Mouse (Mus musculus) limb, embryonic 14.5 days (tissue): ENCODE data around the gene Sult2b1. TPM values are rescaled to one million over a fixed set of nuclear protein-coding genes. Genes with fewer than 3 reads are reported as not detected.

Experiments
- ATAC-seq: fragments of 200-750 bp; cut with Nextera tagmentation; 2 replicates; pipeline ENCODE4 v1.8.0; 2017; ENCODE audit warnings: low read depth, moderate number of reproducible peaks, moderate TSS enrichment; ENCODE audit not compliant: low FRiP score
- DNase-seq: peaks from one replicate; pipeline ENCODE4 v3.0.0-alpha.2; 2015; ENCODE audit warnings: low spot score
- H3K27ac ChIP-seq: fragments of 300-500 bp; sonication (generic); replicated peaks from 2 replicates; pipeline ENCODE4 v1.5.1; 2014; ENCODE audit warnings: low read depth, mild to moderate bottlenecking, low read length, moderate library complexity, mixed read lengths
- H3K27me3 ChIP-seq: fragments of 300-500 bp; sonication (generic); 2 replicates; pipeline ENCODE4 v1.6.1; 2014; ENCODE audit warnings: low read length, mixed read lengths; ENCODE audit not compliant: control insufficient read depth, insufficient read depth
- H3K36me3 ChIP-seq: fragments of 300-500 bp; sonication (generic); 2 replicates; pipeline ENCODE4 v1.6.1; 2014; ENCODE audit warnings: mild to moderate bottlenecking, low read length, moderate library complexity, mixed read lengths; ENCODE audit not compliant: control insufficient read depth, insufficient read depth
- H3K4me1 ChIP-seq: fragments of 300-500 bp; sonication (generic); 2 replicates; pipeline ENCODE4 v1.6.1; 2014; ENCODE audit warnings: antibody characterized with exemption, low read length, mixed read lengths; ENCODE audit not compliant: control insufficient read depth, insufficient read depth
- H3K4me2 ChIP-seq: fragments of 300-500 bp; sonication (generic); replicated peaks from 2 replicates; pipeline ENCODE4 v1.6.1; 2014; ENCODE audit warnings: low read depth, mild to moderate bottlenecking, low read length, moderate library complexity; ENCODE audit not compliant: severe bottlenecking
- H3K4me3 ChIP-seq: fragments of 300-500 bp; sonication (generic); replicated peaks from 2 replicates; pipeline ENCODE4 v1.5.1; 2014; ENCODE audit warnings: low read length
- H3K9ac ChIP-seq: fragments of 300-500 bp; sonication (generic); 2 replicates; pipeline ENCODE4 v1.6.1; 2014; ENCODE audit warnings: mild to moderate bottlenecking, low read depth, low read length, moderate library complexity; ENCODE audit not compliant: severe bottlenecking
- H3K9me3 ChIP-seq: fragments of 300-500 bp; sonication (generic); 2 replicates; pipeline ENCODE4 v1.6.1; 2016; ENCODE audit warnings: low read length; ENCODE audit not compliant: control insufficient read depth
- POLR2A ChIP-seq: fragments of 200-500 bp; IDR thresholded peaks from 2 replicates; pipeline ENCODE4 v1.8.0; 2012; ENCODE audit warnings: inconsistent platforms, mild to moderate bottlenecking, moderate library complexity, borderline replicate concordance; ENCODE audit not compliant: insufficient read depth, insufficient read length; ENCODE audit errors: extremely low read depth
- WGBS: fragments of 180-500 bp; shearing (Covaris S2); extraction: QIAGEN DNeasy Blood & Tissue Kit; methylation state at CpG from one replicate; pipeline ENCODE4 v1.1.7; 2014; 5-methylcytosine and 5-hydroxymethylcytosine counted together
- polyA plus RNA-seq, 2 experiments: library from polyadenylated mRNA; depleted of rRNA in 1 of 2; stranded (reverse) in 1 of 2; unstranded in 1 of 2; fragments of >200 nt; fragmentation: Nextera tagmentation in 1 of 2; extraction: Ambion mirVana in 1 of 2; gene quantifications; 2 replicates each; pipeline versions ENCODE4 v1.2.1 to v1.2.3; 2012 to 2014

The Sult2b1 gene
- polyA plus RNA-seq, 2 experiments, result 8.9 to 31.7 TPM

DNA sequence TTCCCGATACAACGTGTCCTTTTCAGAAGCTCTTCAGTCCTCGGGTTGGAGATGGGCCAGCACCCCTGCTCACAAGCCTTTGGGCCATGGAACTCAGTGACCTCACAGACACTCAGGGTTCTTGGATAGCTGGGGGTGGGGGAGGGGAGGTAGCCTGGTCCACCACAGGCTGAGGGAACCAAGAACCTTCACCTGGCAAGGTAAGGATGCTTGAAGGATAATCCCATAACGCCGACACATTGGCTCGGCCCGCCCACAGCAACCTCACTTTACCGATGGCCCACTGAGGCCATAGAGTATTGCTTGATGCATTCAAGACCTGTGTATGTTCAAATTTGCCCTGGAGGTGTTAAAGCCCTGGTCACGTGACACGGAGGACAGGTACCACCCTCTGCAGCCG lies 58.8 kb downstream of the Sult2b1 start, which contains the start of gene Spaca4:
TSS of gene Spaca4 (minus strand) at position 101 of the 400 bp plus-strand sequence.
- no peak for TF ChIP-seq POLR2A
- Histone ChIP-seq H3K4me3 (no peak within 1 kb of the TSS), H3K4me1 (0 out of 2 replicates have a peak, but pooled peaks cover under 1% of the 10 kb centered on the region), H3K9ac (no peak within 1 kb of the TSS), H3K27me3 (no peaks in the 10 kb centered on the region), H3K9me3 (no peaks in the 10 kb centered on the region), H3K4me2 (no peak within 1 kb of the TSS), H3K36me3 (peaks cover 78% of the 10 kb centered on the region), H3K27ac (no peak within 1 kb of the TSS)
- ATAC-seq (no peak), DNase-seq (no peak)
- 85% methylated on average over 11 of the region's 11 CpGs for WGBS

DNA sequence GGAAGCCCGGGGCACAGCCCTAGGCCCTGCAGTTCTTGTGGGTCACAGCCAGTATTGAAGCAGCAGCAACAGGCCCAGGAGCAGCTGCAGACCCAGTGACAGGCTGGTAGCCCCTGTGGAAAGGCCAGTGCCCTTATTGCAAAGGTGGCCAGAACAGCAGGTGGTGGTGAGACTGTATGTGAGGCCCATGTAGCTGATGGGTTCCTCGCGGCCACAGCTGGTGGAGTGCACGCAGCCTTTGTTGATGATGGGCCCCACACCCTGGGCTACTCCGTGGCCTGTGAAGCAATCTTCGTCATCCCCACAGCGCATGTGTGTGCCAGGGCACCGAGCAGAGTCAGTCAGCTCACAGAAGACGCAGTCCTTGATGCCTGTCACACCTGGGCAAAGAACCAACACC lies 59.3 kb downstream of the Sult2b1 start:
- Histone ChIP-seq H3K27me3 (no peaks in the 10 kb centered on the region), H3K27ac (no peak overlapping the region), H3K9me3 (no peaks in the 10 kb centered on the region), H3K4me1 (no peaks in the 10 kb centered on the region), H3K4me2 (no peak overlapping the region), H3K36me3 (peaks cover 84% of the 10 kb centered on the region), H3K4me3 (no peak overlapping the region), H3K9ac (no peak overlapping the region)
- DNase-seq, result no peak
- WGBS, result 90% methylated on average over 8 of the region's 9 CpGs
- TF ChIP-seq POLR2A, result no peak
- no peak for ATAC-seq

DNA sequence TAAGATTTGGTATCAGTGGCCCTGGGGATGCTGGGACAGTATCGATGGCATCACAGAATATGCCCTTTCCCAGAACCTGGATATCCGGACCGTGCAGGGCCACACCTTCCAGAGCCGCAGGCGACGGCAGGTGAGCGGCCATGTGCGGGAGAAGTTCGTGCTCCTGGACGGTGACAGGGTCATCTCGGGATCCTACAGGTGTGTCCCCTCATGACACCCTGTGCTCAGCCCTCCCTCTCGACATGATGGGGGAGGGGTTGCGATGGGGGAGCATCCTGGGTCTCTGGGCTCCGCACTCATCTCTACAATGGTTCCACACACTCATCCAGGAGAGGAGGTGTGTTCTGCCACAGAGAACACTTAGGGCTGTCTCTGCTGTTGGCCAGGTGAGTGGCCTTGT lies 60.7 kb downstream of the Sult2b1 start:
- DNase-seq (no peak), ATAC-seq (no peak)
- no peaks in the 10 kb centered on the region for H3K9me3 ChIP-seq
- H3K36me3 ChIP-seq, result peaks cover 92% of the 10 kb centered on the region
- no peaks in the 10 kb centered on the region for H3K27me3 ChIP-seq
- H3K4me2 ChIP-seq, result no peak overlapping the region
- H3K4me1 ChIP-seq, result peaks cover 6% of the 10 kb centered on the region
- H3K9ac ChIP-seq, result no peak overlapping the region
- no peak for TF ChIP-seq POLR2A
- H3K4me3 ChIP-seq, result no peak overlapping the region
- no peak overlapping the region for H3K27ac ChIP-seq
- WGBS, result 93% methylated on average over 14 of the region's 14 CpGs

DNA sequence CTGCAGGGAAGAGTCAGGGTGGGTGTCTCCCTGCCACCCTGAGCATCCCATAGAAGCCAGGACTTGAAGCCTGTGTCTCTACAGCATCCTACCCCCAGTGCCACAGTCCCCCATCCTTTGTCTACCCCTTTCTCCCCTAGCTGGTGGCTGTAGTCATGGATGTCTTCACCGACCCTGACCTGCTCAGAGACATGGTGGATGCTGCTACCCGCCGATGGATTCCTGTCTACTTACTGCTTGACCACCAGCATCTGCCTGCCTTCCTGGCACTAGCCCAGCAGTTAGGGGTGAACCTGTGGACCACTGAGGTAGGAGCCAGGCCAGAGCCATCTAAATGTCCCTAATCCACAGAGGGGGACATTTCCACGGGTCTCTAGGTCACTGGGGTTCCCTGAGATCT lies 61.2 kb downstream of the Sult2b1 start:
- WGBS, result 84% methylated on average over 4 of the region's 4 CpGs
- no peak for ATAC-seq

DNA sequence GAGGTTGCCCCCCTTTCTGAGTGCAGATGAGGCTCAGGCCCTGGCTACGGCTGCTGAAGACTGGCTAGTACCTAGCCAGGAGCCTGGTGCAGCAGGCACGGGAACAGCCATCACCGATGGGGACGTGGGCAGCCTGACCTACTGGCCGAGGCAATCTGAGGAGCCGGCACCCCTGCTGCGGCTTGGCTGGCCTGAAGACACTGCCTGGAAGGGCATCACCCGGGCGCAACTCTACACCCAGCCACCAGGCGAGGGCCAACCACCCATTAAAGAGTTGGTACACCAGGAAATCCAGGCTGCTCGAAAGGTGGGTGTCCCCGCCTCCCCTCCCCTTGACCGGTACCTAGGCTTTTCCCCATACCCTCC lies 62.1 kb downstream of the Sult2b1 start:
- no peak for TF ChIP-seq POLR2A
- peaks cover 81% of the 10 kb centered on the region for H3K36me3 ChIP-seq
- DNase-seq (no peak), ATAC-seq (no peak)
- H3K9ac ChIP-seq, result no peak overlapping the region
- H3K4me2 ChIP-seq, result no peak overlapping the region
- H3K27me3 ChIP-seq, result no peaks in the 10 kb centered on the region
- peaks cover 7% of the 10 kb centered on the region for H3K4me1 ChIP-seq
- no peaks in the 10 kb centered on the region for H3K9me3 ChIP-seq
- H3K4me3 ChIP-seq, result no peak overlapping the region
- no peak overlapping the region for H3K27ac ChIP-seq
- WGBS, result 80% methylated on average over 13 of the region's 13 CpGs

More for the DNA sequence above, 61.2 kb downstream of the Sult2b1 start:
- Histone ChIP-seq H3K27me3 (no peaks in the 10 kb centered on the region), H3K36me3 (peaks cover 87% of the 10 kb centered on the region), H3K9me3 (no peaks in the 10 kb centered on the region), H3K9ac (no peak overlapping the region), H3K4me3 (no peak overlapping the region), H3K4me2 (no peak overlapping the region), H3K27ac (no peak overlapping the region), H3K4me1 (peaks cover 7% of the 10 kb centered on the region)
- no peak for TF ChIP-seq POLR2A
- no peak for DNase-seq
